Mouse (Mus musculus) frontal cortex, postnatal 25 days (tissue): ENCODE results near the gene Fermt2.

ENCODE experiments used
- DNase-seq, 2 experiments: peaks; one replicate each; pipeline ENCODE4 v3.0.0; 2022; ENCODE audit warnings: low spot score in 2 of 2

Gene Fermt2

GRCm38 (mm10) chr14:45438250-45438930 lies 91.5 kb downstream of the Fermt2 start:
- no peak for DNase-seq

- no peak for DNase-seq
Measured at GRCm38 (mm10) chr14:45434220-45434619, 95.7 kb downstream of the Fermt2 start.

- DNase-seq = no peak
Measured at GRCm38 (mm10) chr14:45432003-45432402, 97.9 kb downstream of the Fermt2 start.

DNA sequence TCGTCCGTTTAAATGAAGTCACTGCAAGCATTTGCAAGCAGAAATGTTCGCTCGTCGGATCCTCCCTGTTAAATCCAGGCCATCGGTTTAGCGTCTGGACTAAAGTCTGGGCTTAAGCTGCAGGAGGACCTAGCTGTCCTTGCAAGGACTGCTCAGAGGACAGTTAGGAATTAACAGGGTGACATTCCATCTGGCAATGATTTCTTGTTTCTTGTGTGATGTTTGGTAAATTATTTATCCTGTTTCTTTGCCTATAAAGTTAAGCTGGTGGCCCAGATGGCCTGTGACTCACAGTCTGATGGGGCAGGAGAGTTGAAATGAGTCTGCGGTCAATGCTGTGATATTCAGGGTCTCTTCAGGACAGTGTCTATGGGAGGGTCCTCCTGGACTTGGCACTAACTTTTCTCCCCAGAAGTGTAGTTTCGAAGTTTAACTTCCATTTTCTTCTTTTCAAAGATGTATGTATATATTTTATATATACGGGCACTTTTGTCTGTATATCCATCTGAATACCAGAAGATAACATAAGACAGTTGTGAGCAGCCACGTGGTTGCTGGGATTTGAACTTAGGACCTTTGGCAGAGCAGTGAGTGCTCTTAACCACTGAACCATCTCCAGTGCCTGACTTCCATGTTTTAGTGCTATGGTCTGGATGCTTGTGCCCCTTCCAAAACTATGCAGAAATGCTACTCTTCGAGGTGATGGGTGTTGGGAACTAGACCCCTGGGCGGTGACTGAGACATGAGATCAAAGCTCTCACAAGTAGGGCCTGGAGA lies 99.7 kb downstream of the Fermt2 start:
- no peak for DNase-seq

DNA sequence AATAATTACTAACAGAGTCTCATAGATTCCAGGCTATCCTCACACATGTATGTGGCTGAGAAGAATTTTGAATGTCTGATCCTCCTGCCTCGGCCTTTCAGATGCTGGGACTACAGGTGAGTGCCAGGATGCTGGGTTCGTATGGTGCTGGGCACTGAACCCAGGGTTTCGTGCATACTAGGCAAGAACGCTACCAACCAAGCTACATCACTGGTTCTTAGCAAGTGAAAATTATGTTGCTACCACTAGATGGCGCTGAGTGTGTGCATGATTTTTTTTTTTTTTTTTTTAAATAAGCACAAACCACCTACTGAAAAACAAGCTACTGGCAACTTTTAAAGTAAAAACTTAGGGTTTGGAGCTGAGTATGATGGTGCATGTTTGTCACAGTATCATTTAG lies 106.7 kb downstream of the Fermt2 start:
- DNase-seq = peak in 1 of 2 experiments; percentile 19

GRCm38 (mm10) chr14:45422371-45422770 lies 107.5 kb downstream of the Fermt2 start:
- DNase-seq = no peak

- no peak for DNase-seq
Measured at GRCm38 (mm10) chr14:45419323-45419722, 110.6 kb downstream of the Fermt2 start.

DNA sequence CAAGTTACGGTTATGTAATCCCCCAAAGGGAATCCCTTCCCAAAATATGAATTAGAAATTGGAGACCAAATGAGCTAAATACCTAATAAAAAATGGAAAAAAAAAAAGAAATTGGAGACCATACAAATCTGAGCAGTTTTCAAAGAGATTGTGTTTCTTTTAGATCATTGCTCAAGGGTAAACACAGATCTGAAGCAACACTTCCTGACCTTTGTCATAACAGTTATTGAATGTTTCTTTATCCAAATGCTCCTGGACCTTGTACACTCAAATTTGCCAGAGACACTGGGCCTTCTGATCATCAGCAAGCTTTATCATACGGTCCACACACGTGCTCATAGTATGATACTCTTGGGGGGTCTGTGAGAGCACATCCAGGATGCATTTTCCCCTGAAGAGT lies 111.4 kb downstream of the Fermt2 start:
- DNase-seq = no peak

DNA sequence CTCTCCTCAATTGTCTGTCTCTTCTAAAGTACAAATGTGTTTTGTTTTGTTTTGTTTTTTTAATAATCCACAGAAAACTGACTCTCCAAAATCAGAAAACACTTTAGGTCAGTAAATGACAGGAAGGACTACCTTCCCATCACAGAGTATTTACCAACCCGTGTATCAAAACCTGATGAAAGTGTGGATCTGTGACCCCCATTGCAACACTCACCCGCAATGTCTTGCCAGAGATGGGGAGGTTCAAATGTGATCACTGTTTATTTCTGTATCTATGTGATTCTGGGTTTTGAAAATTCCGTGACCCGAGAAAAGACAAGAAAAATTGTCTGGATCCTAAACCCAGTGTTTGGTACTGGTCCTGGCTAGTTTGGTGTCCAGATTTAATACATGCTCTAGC lies 113.7 kb downstream of the Fermt2 start:
- no peak for DNase-seq
